In genomic region chr2:168268033-168268432, GRCm38 (mm10) we compare ENCODE assay signal across 10 mouse cellular contexts. TPM values are rescaled to one million over a fixed set of nuclear protein-coding genes. Genes with fewer than 3 reads are reported as not detected.
DNase-seq lines count a peak whose midpoint lies in the region; ATAC-seq and TF ChIP-seq lines count a peak whose summit lies in the region.
"Had no signal": no experiment of that assay in that cellular context is flagged by ENCODE, and none has a peak within 500 bp of the region (broad histone marks: within the 10 kb centered on the region; RNA-seq: fewer than 3 reads in every experiment).

No protein-coding gene starts in this region.

- no peak overlapping the region for H3K27ac ChIP-seq in cerebellum, adult 2 months (ENCODE audit: insufficient read depth, low read length)
- H3K27ac ChIP-seq in limb, embryonic 11.5 days (replicated peaks; ENCODE audit: low read depth, low read length) = no peak overlapping the region

- no peak for TF ChIP-seq POLR2A in cerebellum, adult 2 months (IDR thresholded peaks at IDR 0.05; ENCODE audit: borderline replicate concordance, insufficient read depth, low read length)

- WGBS in cerebellum, adult 2 months = 43% methylated on average over 7 of the region's 7 CpGs
- WGBS in limb, embryonic 11.5 days = 35% methylated on average over 7 of the region's 7 CpGs

- H3K4me2 ChIP-seq in limb, embryonic 11.5 days (ENCODE audit: low read depth, severe bottlenecking) = peak overlapping the region; percentile 29; the same call in 1 of the 2 replicates

- no peaks in the 10 kb centered on the region for H3K36me3 ChIP-seq in limb, embryonic 11.5 days (ENCODE audit: control insufficient read depth, insufficient read depth, low read length)

- TF ChIP-seq CTCF in cerebellum, adult 2 months (IDR thresholded peaks at IDR 0.05; ENCODE audit: borderline replicate concordance, insufficient read depth, low read depth, low read length) = peak; percentile 38; the same call in 1 of the 2 replicates

- H3K9me3 ChIP-seq in limb, embryonic 11.5 days (ENCODE audit: control insufficient read depth, low read length) = no peaks in the 10 kb centered on the region

- H3K9ac ChIP-seq in limb, embryonic 11.5 days (ENCODE audit: low read length) = no peak overlapping the region

- no peaks in the 10 kb centered on the region for H3K4me1 ChIP-seq in cerebellum, adult 2 months (ENCODE audit: control insufficient read depth, insufficient read depth, low read length)
- no peaks in the 10 kb centered on the region for H3K4me1 ChIP-seq in limb, embryonic 11.5 days (ENCODE audit: control insufficient read depth, insufficient read depth, low read length)

- ATAC-seq in limb, embryonic 11.5 days (ENCODE audit: insufficient number of reproducible peaks, low FRiP score, low TSS enrichment, low read depth) = no peak

- H3K27me3 ChIP-seq in cerebellum, adult 2 months (ENCODE audit: control insufficient read depth, insufficient read depth, low read length) = no peaks in the 10 kb centered on the region
- H3K27me3 ChIP-seq in limb, embryonic 11.5 days (ENCODE audit: control insufficient read depth, insufficient read depth, low read length) = no peaks in the 10 kb centered on the region; the same call in 1 of the 2 replicates

- DNase-seq in cerebellum, adult 2 months = no peak
- DNase-seq in cerebellum, adult 9-10 months = no peak
- DNase-seq in urinary bladder, adult 18-20 months (ENCODE audit: low spot score in 2 of 2) = peak; percentile 46 to 48
- DNase-seq in urinary bladder, adult 2 months (ENCODE audit: low spot score) = no peak
- DNase-seq in limb, embryonic 11.5 days (ENCODE audit: low spot score) = peak; percentile 80
- peak; percentile 52 for DNase-seq in retina, postnatal 1 day
- no peak for DNase-seq in right cerebral cortex, adult 2 months (ENCODE audit: low spot score in 2 of 2)
- DNase-seq in layer of hippocampus, adult 9-10 months (ENCODE audit: low spot score) = no peak

- H3K4me3 ChIP-seq in cerebellum, adult 2 months (replicated peaks; ENCODE audit: insufficient read depth, low read depth, low read length) = no peak overlapping the region
- no peak overlapping the region for H3K4me3 ChIP-seq in limb, embryonic 11.5 days (ENCODE audit: low read depth, low read length)
- H3K4me3 ChIP-seq: myocyte had no signal

RNA-seq across cellular contexts. Expression of gene Kcng1, which starts 13.5 kb away (rescaled TPM):
- 1.5 and 1.8 TPM in 2 replicates for polyA plus RNA-seq in cerebellum, adult 2 months (2012; rRNA removed)
- 3.4 and 16.5 TPM in 2 replicates for polyA plus RNA-seq in urinary bladder, adult 2 months (2012; rRNA removed)
- 0.71 and 0.76 TPM in 2 replicates for polyA plus RNA-seq in limb, embryonic 11.5 days (2014; fragmentation: Nextera tagmentation; extraction: Ambion mirVana)
- polyA plus RNA-seq: C2C12, myocyte had no signal

RNA-seq across cellular contexts. Expression of gene Mocs3, which starts 37.6 kb away (rescaled TPM):
- 13.4 and 14.1 TPM in 2 replicates for polyA plus RNA-seq in cerebellum, adult 2 months (2012; rRNA removed)
- polyA plus RNA-seq in urinary bladder, adult 2 months (2012; rRNA removed) = 7.9 and 9.8 TPM in 2 replicates
- 7.0 and 8.9 TPM in 2 replicates for polyA plus RNA-seq in limb, embryonic 11.5 days (2014; fragmentation: Nextera tagmentation; extraction: Ambion mirVana)

RNA-seq across cellular contexts. Expression of gene Dpm1, which starts 37.6 kb away (rescaled TPM):
- polyA plus RNA-seq in cerebellum, adult 2 months (2012; rRNA removed) = 26.7 and 28.1 TPM in 2 replicates
- 14.9 and 19.4 TPM in 2 replicates for polyA plus RNA-seq in urinary bladder, adult 2 months (2012; rRNA removed)
- 51.3 and 54.7 TPM in 2 replicates for polyA plus RNA-seq in limb, embryonic 11.5 days (2014; fragmentation: Nextera tagmentation; extraction: Ambion mirVana)

RNA-seq across cellular contexts. Expression of gene Gm20716, which starts 37.9 kb away (rescaled TPM):
- 36.1 and 39.9 TPM in 2 replicates for polyA plus RNA-seq in cerebellum, adult 2 months (2012; rRNA removed)
- 30.3 and 39.7 TPM in 2 replicates for polyA plus RNA-seq in urinary bladder, adult 2 months (2012; rRNA removed)
- polyA plus RNA-seq in limb, embryonic 11.5 days (2014; fragmentation: Nextera tagmentation; extraction: Ambion mirVana) = 27.8 and 28.5 TPM in 2 replicates

Comparison
In these comparisons a context has a peak if more than half of its experiments do, and no peak if none do; other contexts are left out.
1. DNase-seq: peak in urinary bladder, adult 18-20 months (2 of 2), limb, embryonic 11.5 days (single experiment) and retina, postnatal 1 day (single experiment); none in cerebellum, adult 2 months (0 of 2), cerebellum, adult 9-10 months (single experiment), urinary bladder, adult 2 months (single experiment), right cerebral cortex, adult 2 months (0 of 2) and layer of hippocampus, adult 9-10 months (single experiment).